Mouse (Mus musculus): ENCODE results near the gene Hsd11b2.

Hsd11b2 gene

GRCm38 (mm10) chr8:105565401-105565881 lies 46.9 kb downstream of the Hsd11b2 start:
- peak; percentile 42 for DNase-seq

GRCm38 (mm10) chr8:105565952-105566702 lies 47.6 kb downstream of the Hsd11b2 start, which contains the start of gene Atp6v0d1:
Gene Atp6v0d1 (minus strand): TSS chr8:105566047.
- peak; percentile 100 for DNase-seq

- DNase-seq: peak; percentile 36
Measured at GRCm38 (mm10) chr8:105566703-105567595, 48.4 kb downstream of the Hsd11b2 start.

- no peak for DNase-seq
Measured at GRCm38 (mm10) chr8:105571810-105572209, 53.3 kb downstream of the Hsd11b2 start.

- no peak for DNase-seq
Measured at GRCm38 (mm10) chr8:105573427-105573826, 54.9 kb downstream of the Hsd11b2 start.
